Mouse (Mus musculus) stomach, postnatal 0 days (tissue): ENCODE results near the gene Plin2. TPM values are rescaled to one million over a fixed set of nuclear protein-coding genes. Genes with fewer than 3 reads are reported as not detected.

Experiments used
- ATAC-seq: fragments of 200-750 bp; cut with Nextera tagmentation; 2 replicates; pipeline ENCODE4 v1.8.0; 2017; ENCODE audit not compliant: low FRiP score, low TSS enrichment
- DNase-seq: peaks from one replicate; pipeline ENCODE4 v3.0.0-alpha.2; 2016; ENCODE audit warnings: low spot score
- H3K27ac ChIP-seq: fragments of 300-500 bp; sonication (generic); replicated peaks from 2 replicates; pipeline ENCODE4 v1.5.1; 2014; ENCODE audit warnings: mild to moderate bottlenecking, control low read depth
- H3K27me3 ChIP-seq: fragments of 300-500 bp; sonication (generic); 2 replicates; pipeline ENCODE4 v1.6.1; 2014; ENCODE audit warnings: low read length; ENCODE audit not compliant: control insufficient read depth, insufficient read depth
- H3K36me3 ChIP-seq: fragments of 300-500 bp; sonication (generic); 2 replicates; pipeline ENCODE4 v1.6.1; 2014; ENCODE audit warnings: low read length, mixed read lengths; ENCODE audit not compliant: control insufficient read depth, insufficient read depth
- H3K4me1 ChIP-seq: fragments of 300-500 bp; sonication (generic); replicated peaks from 2 replicates; pipeline ENCODE4 v1.6.1; 2014; ENCODE audit warnings: antibody characterized with exemption; ENCODE audit not compliant: control insufficient read depth, insufficient read depth
- H3K4me2 ChIP-seq: fragments of 300-500 bp; sonication (generic); replicated peaks from 2 replicates; pipeline ENCODE4 v1.6.1; 2014; ENCODE audit warnings: low read depth, mild to moderate bottlenecking, control low read depth, moderate library complexity
- H3K4me3 ChIP-seq: fragments of 300-500 bp; sonication (generic); 2 replicates; pipeline ENCODE4 v1.5.1; 2014; ENCODE audit warnings: low read depth, low read length, control low read depth
- H3K9ac ChIP-seq: fragments of 300-500 bp; sonication (generic); 2 replicates; pipeline ENCODE4 v1.6.1; 2014; ENCODE audit warnings: mild to moderate bottlenecking, low read length, control low read depth, mixed read lengths
- H3K9me3 ChIP-seq: fragments of 300-500 bp; sonication (generic); 2 replicates; pipeline ENCODE4 v1.6.1; 2016; ENCODE audit warnings: low read length; ENCODE audit not compliant: control insufficient read depth
- CTCF ChIP-seq: IDR thresholded peaks from 2 replicates; pipeline ENCODE4 v1.5.1; 2016; ENCODE audit warnings: antibody characterized with exemption, low read depth, mild to moderate bottlenecking, moderate library complexity
- EP300 ChIP-seq: optimal IDR thresholded peaks from 2 replicates; pipeline ENCODE3; 2016; ENCODE audit warnings: antibody characterized with exemption
- WGBS: fragments of 180-500 bp; shearing (Covaris S2); extraction: QIAGEN DNeasy Blood & Tissue Kit; methylation state at CpG from one replicate; pipeline ENCODE4 v1.1.7; 2014; 5-methylcytosine and 5-hydroxymethylcytosine counted together
- polyA plus RNA-seq: library from polyadenylated mRNA; unstranded; fragments of >200 nt; fragmentation: Nextera tagmentation; extraction: Ambion mirVana; gene quantifications from 2 replicates; pipeline ENCODE4 v1.2.1, GENCODE M21; 2015

Plin2 gene
- polyA plus RNA-seq, 1 experiment from 2014 or later = 57.8 TPM

- ATAC-seq (no peak), DNase-seq (no peak)
- peak overlapping the region; percentile 75 for H3K27ac ChIP-seq
- H3K36me3 ChIP-seq = no peaks in the 10 kb centered on the region
- H3K4me2 ChIP-seq = peak overlapping the region; percentile 98
- H3K9me3 ChIP-seq = no peaks in the 10 kb centered on the region
- TF ChIP-seq EP300 = peak; percentile 83
- no peak for TF ChIP-seq CTCF
- H3K27me3 ChIP-seq = no peaks in the 10 kb centered on the region
- WGBS = 31% methylated on average over 8 of the region's 8 CpGs
- H3K4me1 ChIP-seq = no peaks in the 10 kb centered on the region
- H3K9ac ChIP-seq = peak overlapping the region; percentile 67
- peak overlapping the region; percentile 86 for H3K4me3 ChIP-seq
These were observed 57.6 kb downstream of the Plin2 start for GRCm38 (mm10) chr4:86612289-86612620.

- WGBS = under 1% methylated on average over 59 of the region's 59 CpGs
These were observed 58.2 kb downstream of the Plin2 start, which contains the start of gene Haus6 for GRCm38 (mm10) chr4:86611524-86612288. TSS of gene Haus6 (minus strand) at chr4:86612055.

More at GRCm38 (mm10) chr4:86611524-86612288, 58.2 kb downstream of the Plin2 start, which contains the start of gene Haus6:
- Histone ChIP-seq H3K4me2 (peak within 1 kb of the TSS; percentile 98), H3K27ac (peak within 1 kb of the TSS; percentile 75), H3K4me3 (peak within 1 kb of the TSS; percentile 86), H3K36me3 (no peaks in the 10 kb centered on the region), H3K9ac (peak within 1 kb of the TSS; percentile 84), H3K9me3 (no peaks in the 10 kb centered on the region), H3K27me3 (no peaks in the 10 kb centered on the region), H3K4me1 (no peaks in the 10 kb centered on the region)
- ATAC-seq (peak; percentile 99), DNase-seq (peak; percentile 90)
- TF ChIP-seq CTCF (no peak; the same call in 1 of the 2 replicates), EP300 (no peak)

Other genes with a start within 250 kb of the Plin2 start
- not detected in 2 replicates for gene Saxo1, start 111.7 kb downstream of the Plin2 start, polyA plus RNA-seq
- gene Rraga, start 94.4 kb downstream of the Plin2 start, polyA plus RNA-seq = 49.3 and 63.3 TPM in 2 replicates
- 3.4 and 4.4 TPM in 2 replicates for gene Haus6, start 58.0 kb downstream of the Plin2 start, polyA plus RNA-seq
- 3.5 and 4.2 TPM in 2 replicates for gene Dennd4c, start 78.5 kb upstream of the Plin2 start, polyA plus RNA-seq
- 601 and 619 TPM in 2 replicates for gene Rps6, start 187.4 kb upstream of the Plin2 start, polyA plus RNA-seq
- gene Acer2, start 204.3 kb upstream of the Plin2 start, polyA plus RNA-seq = 15.9 and 16.2 TPM in 2 replicates